Mouse (Mus musculus) CH12.LX (cell line): Measurements from ENCODE around the gene Vdr. TPM values are rescaled to one million over a fixed set of nuclear protein-coding genes. Genes with fewer than 3 reads are reported as not detected.

Experiments
- DNase-seq: peaks from one replicate; pipeline ENCODE4 v3.0.0-alpha.2; 2013; ENCODE audit errors: extremely low read depth
- H3K27ac ChIP-seq: 2 replicates; pipeline ENCODE4 v1.5.1; 2012; ENCODE audit warnings: low read depth, mild to moderate bottlenecking, control low read depth, moderate library complexity; ENCODE audit not compliant: insufficient read depth
- H3K27me3 ChIP-seq: replicated peaks from 2 replicates; pipeline ENCODE3; 2012; ENCODE audit warnings: inconsistent platforms
- H3K36me3 ChIP-seq, 2 experiments: replicated peaks in 1 of 2; 2 replicates each; pipeline versions ENCODE3 to v1.6.1; 2012; ENCODE audit warnings: inconsistent platforms in 1 of 2, low read length in 1 of 2, mild to moderate bottlenecking in 1 of 2, mixed read lengths in 1 of 2, moderate library complexity in 1 of 2; ENCODE audit not compliant: control insufficient read depth in 1 of 2, insufficient read depth in 1 of 2
- H3K4me1 ChIP-seq, 2 experiments: 2 replicates each; pipeline ENCODE4 v1.6.1; 2012; ENCODE audit warnings: inconsistent platforms in 1 of 2, moderate library complexity in 1 of 2; ENCODE audit not compliant: insufficient read depth in 2 of 2, control insufficient read depth in 1 of 2
- H3K4me2 ChIP-seq: 2 replicates; pipeline ENCODE4 v1.6.1; 2012; ENCODE audit warnings: low read depth, mild to moderate bottlenecking, control low read depth; ENCODE audit not compliant: poor library complexity, insufficient read depth, severe bottlenecking
- H3K4me3 ChIP-seq, 3 experiments: fragments of 150-350 bp in 1 of 3; sonication (generic) in 1 of 3; replicated peaks in 1 of 3; 2 replicates each; pipeline versions ENCODE3 to v1.5.1; 2011 to 2012; ENCODE audit warnings: low read depth in 2 of 3, low read length in 2 of 3, mild to moderate bottlenecking in 2 of 3, moderate library complexity in 2 of 3, control low read depth in 1 of 3, improper control_type of control experiment in 1 of 3, inconsistent platforms in 1 of 3, mixed read lengths in 1 of 3; ENCODE audit not compliant: poor library complexity in 1 of 3
- H3K79me2 ChIP-seq: replicated peaks from 2 replicates; pipeline ENCODE4 v1.6.1; 2012; ENCODE audit warnings: mild to moderate bottlenecking, moderate library complexity; ENCODE audit not compliant: control insufficient read depth, poor library complexity, insufficient read depth, severe bottlenecking; ENCODE audit errors: extremely low read depth
- H3K9ac ChIP-seq: 2 replicates; pipeline ENCODE4 v1.6.1; 2012; ENCODE audit warnings: low read depth, mild to moderate bottlenecking, control low read depth, moderate library complexity; ENCODE audit not compliant: insufficient read depth
- H3K9me3 ChIP-seq: replicated peaks from 2 replicates; pipeline ENCODE3; 2012; ENCODE audit warnings: low read length, inconsistent platforms, mixed read lengths
- CHD2 ChIP-seq: IDR thresholded peaks from 2 replicates; pipeline ENCODE4 v1.6.1; 2011; ENCODE audit warnings: low read length, improper control_type of control experiment
- E2F4 ChIP-seq: IDR thresholded peaks from 2 replicates; pipeline ENCODE4 v1.6.1; 2011; ENCODE audit warnings: low read depth, low read length, improper control_type of control experiment; ENCODE audit not compliant: insufficient replicate concordance
- GABPA ChIP-seq: IDR thresholded peaks from 2 replicates; pipeline ENCODE4 v1.6.1; 2012; ENCODE audit warnings: low read depth, low read length, improper control_type of control experiment, inconsistent platforms; ENCODE audit not compliant: insufficient replicate concordance
- IRF4 ChIP-seq: IDR thresholded peaks from 2 replicates; pipeline ENCODE4 v1.6.1; 2014; ENCODE audit warnings: low read depth, mild to moderate bottlenecking, inconsistent platforms, low read length, improper control_type of control experiment
- JUN ChIP-seq: IDR thresholded peaks from 2 replicates; pipeline ENCODE4 v1.6.1; 2011; ENCODE audit warnings: low read depth, mild to moderate bottlenecking, low read length, improper control_type of control experiment, moderate library complexity; ENCODE audit not compliant: insufficient read depth
- MEF2A ChIP-seq: IDR thresholded peaks from 2 replicates; pipeline ENCODE4 v1.6.1; 2014; ENCODE audit warnings: low read depth, mild to moderate bottlenecking, inconsistent platforms, low read length, improper control_type of control experiment, borderline replicate concordance
- MXI1 ChIP-seq: IDR thresholded peaks from 2 replicates; pipeline ENCODE4 v1.6.1; 2011; ENCODE audit warnings: mild to moderate bottlenecking, low read depth, low read length, improper control_type of control experiment
- NRF1 ChIP-seq: IDR thresholded peaks from 2 replicates; pipeline ENCODE4 v1.6.1; 2014; ENCODE audit warnings: low read depth, mild to moderate bottlenecking, inconsistent platforms, low read length, improper control_type of control experiment, moderate library complexity
- PAX5 ChIP-seq: IDR thresholded peaks from 2 replicates; pipeline ENCODE4 v1.6.1; 2012; ENCODE audit warnings: low read length, inconsistent platforms, mixed read lengths
- POLR2AphosphoS2 ChIP-seq: IDR thresholded peaks from 2 replicates; pipeline ENCODE4 v1.6.1; 2011; ENCODE audit warnings: low read depth, low read length, improper control_type of control experiment
- SIN3A ChIP-seq: IDR thresholded peaks from 2 replicates; pipeline ENCODE4 v1.6.1; 2012; ENCODE audit warnings: low read length, improper control_type of control experiment, inconsistent platforms
- TCF12 ChIP-seq: IDR thresholded peaks from 2 replicates; pipeline ENCODE4 v1.6.1; 2014; ENCODE audit warnings: low read depth, mild to moderate bottlenecking, inconsistent platforms, low read length, improper control_type of control experiment
- UBTF ChIP-seq: IDR thresholded peaks from 2 replicates; pipeline ENCODE4 v1.6.1; 2012; ENCODE audit warnings: low read depth, mild to moderate bottlenecking, inconsistent platforms, low read length, improper control_type of control experiment, moderate library complexity
- ZKSCAN1 ChIP-seq: IDR thresholded peaks from 2 replicates; pipeline ENCODE4 v1.6.1; 2012; ENCODE audit warnings: low read depth, inconsistent platforms, low read length, improper control_type of control experiment, borderline replicate concordance
- ZMIZ1 ChIP-seq: IDR thresholded peaks from 2 replicates; pipeline ENCODE4 v1.6.1; 2012; ENCODE audit warnings: low read depth, mild to moderate bottlenecking, inconsistent platforms, low read length, improper control_type of control experiment
- ZNF384 ChIP-seq: IDR thresholded peaks from 2 replicates; pipeline ENCODE4 v1.6.1; 2012; ENCODE audit warnings: low read depth, low read length, improper control_type of control experiment, inconsistent platforms
- dilution Hi-C: fragments of 300-500 bp; cut with MboI; formaldehyde crosslinking; loops from 2 replicates; pipeline ENCODE4 v1.14.3; 2020; ENCODE audit warnings: low sequenced_read_pairs; ENCODE audit not compliant: extremely low pct_unique_long_range_greater_than_20kb, extremely low pct_ligation_motif_present
- in situ Hi-C: fragments of 300-500 bp; cut with MboI; formaldehyde crosslinking; loops from 3 replicates; pipeline ENCODE4 v1.14.3; 2019; ENCODE audit warnings: low sequenced_read_pairs, low pct_ligation_motif_present, low pct_unique_long_range_greater_than_20kb, mixed read lengths
- polyA plus RNA-seq: library from polyadenylated mRNA; unstranded; fragments of >175 nt; gene quantifications from 2 replicates; pipeline ENCODE4 v1.2.1, GENCODE M21; 2012; ENCODE audit warnings: low read depth; ENCODE audit not compliant: insufficient read length
- total RNA-seq, 2 experiments: library from RNA; depleted of rRNA; stranded (reverse); fragments of 300-350 nt in 1 of 2; fragments of >200 nt in 1 of 2; gene quantifications; 2 replicates each; pipeline ENCODE4 v1.2.3; 2012 to 2014

Gene Vdr
- total and polyA plus RNA-seq, 3 experiments, result 0.52 to 1.7 (median 0.68) TPM

DNA sequence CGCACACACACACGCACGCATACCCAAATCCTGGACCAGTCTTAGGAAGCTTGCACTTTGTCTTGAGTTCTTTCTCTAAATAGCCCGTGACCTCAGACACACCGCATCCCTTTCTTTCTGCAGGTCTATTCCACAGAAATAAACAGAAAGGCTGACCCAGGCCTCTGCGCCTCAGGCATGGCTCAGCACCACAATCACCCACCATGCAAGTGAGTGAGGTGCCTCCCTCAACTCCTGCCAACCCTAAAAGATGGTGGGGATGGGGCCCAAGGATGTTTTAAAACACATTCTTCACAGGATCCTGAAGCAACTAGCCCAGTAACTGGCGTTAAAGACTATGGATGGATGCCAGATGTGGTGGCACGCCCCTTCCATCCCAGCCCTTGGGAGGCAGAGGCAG, 83.0 kb downstream of the Vdr start:
- H3K9ac ChIP-seq, result no peak overlapping the region
- dilution Hi-C loops (no loop called here), in situ Hi-C loops (loop anchor here (25.0 kb wide), 1 partner anchor 365 kb away; no protein-coding TSS in a partner anchor)
- peaks cover 0 to 10% of the 10 kb centered on the region in 2 experiments for H3K36me3 ChIP-seq
- TF ChIP-seq POLR2AphosphoS2, result no peak
- no peak for TF ChIP-seq GABPA
- no peak for TF ChIP-seq CHD2
- TF ChIP-seq ZNF384, result no peak
- no peak for TF ChIP-seq ZKSCAN1
- no peak for TF ChIP-seq UBTF
- no peak for TF ChIP-seq JUN
- TF ChIP-seq E2F4, result no peak
- TF ChIP-seq TCF12, result no peak
- no peak for TF ChIP-seq MEF2A
- no peak for TF ChIP-seq NRF1
- TF ChIP-seq PAX5, result no peak
- no peak for TF ChIP-seq SIN3A
- TF ChIP-seq IRF4, result no peak
- no peak for TF ChIP-seq MXI1
- no peak for TF ChIP-seq ZMIZ1
- H3K4me1 ChIP-seq, result peaks cover 44 to 78% of the 10 kb centered on the region in 2 experiments
- H3K27ac ChIP-seq, result peak overlapping the region; percentile 96; the same call in 1 of the 2 replicates
- peaks cover 46% of the 10 kb centered on the region for H3K79me2 ChIP-seq
- H3K27me3 ChIP-seq, result peaks cover 3% of the 10 kb centered on the region
- H3K9me3 ChIP-seq, result no peaks in the 10 kb centered on the region
- peak overlapping the region in 1 of 3 experiments; percentile 44 for H3K4me3 ChIP-seq
- H3K4me2 ChIP-seq, result 0 out of 2 replicates have a peak overlapping the region, but pooled peaks have one; percentile 6
- no peak for DNase-seq

DNA sequence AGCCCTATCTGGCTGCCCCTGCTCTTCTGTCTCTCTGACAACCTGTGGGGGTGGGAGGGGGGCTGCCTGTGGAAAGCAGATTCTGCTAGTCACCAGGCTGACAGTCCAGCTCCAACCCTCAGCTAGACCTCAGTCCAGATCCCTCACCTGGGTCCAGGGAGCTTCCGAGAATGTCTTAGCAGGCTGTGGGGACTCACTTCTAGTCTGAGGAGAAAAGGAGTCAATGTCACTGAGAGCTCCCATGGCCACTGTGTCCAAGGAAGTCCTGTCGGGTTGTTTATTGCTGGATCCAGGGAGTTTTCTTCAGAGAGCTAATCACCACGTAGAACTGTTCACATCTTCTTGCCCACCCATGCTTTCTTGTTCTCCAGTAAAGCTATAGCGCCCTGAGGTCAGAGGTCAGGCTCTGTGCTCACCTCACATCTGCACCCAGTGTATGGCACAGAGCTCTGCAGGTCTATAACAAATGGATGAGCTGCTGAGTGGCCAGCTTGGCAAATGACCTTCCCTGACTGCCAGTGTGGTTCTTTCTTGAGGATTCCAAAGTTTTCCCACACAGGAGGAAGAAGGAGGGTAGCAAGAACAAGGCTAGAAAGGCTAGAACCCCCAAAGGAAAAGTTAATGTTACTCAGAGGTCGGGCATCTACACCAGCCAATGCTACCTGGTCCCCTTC, 83.7 kb downstream of the Vdr start:
- Histone ChIP-seq H3K79me2 (peaks cover 47% of the 10 kb centered on the region), H3K27me3 (no peaks in the 10 kb centered on the region), H3K4me1 (peaks cover 46 to 80% of the 10 kb centered on the region in 2 experiments), H3K4me2 (peak overlapping the region; percentile 96; the same call in 1 of the 2 replicates), H3K27ac (peak overlapping the region; percentile 96), H3K4me3 (peak overlapping the region in 2 of 3 experiments; percentile 44 to 46), H3K9me3 (no peaks in the 10 kb centered on the region), H3K9ac (peak overlapping the region; percentile 80; the same call in 1 of the 2 replicates), H3K36me3 (peaks cover 0 to 13% of the 10 kb centered on the region in 2 experiments)
- dilution Hi-C loops (no loop called here), in situ Hi-C loops (loop anchor here (25.0 kb wide), 1 partner anchor 364 kb away; no protein-coding TSS in a partner anchor)
- TF ChIP-seq E2F4, result no peak
- 0 out of 2 replicates have a peak, but pooled peaks have one; percentile 7 for TF ChIP-seq IRF4
- DNase-seq, result no peak
